Mouse (Mus musculus): Measurements from ENCODE around the gene Ncbp3.

- TF ChIP-seq CTCF (IDR thresholded peaks at IDR 0.05; ENCODE audit: insufficient read depth, low read depth, low read length), result no peak
- TF ChIP-seq POLR2A (IDR thresholded peaks at IDR 0.05; ENCODE audit: insufficient read depth, low read depth, low read length), result no peak
Measured at GRCm38 (mm10) chr11:73134222-73134621, 86.6 kb downstream of the Ncbp3 start.
